Mouse (Mus musculus) MEL (cell line): ENCODE data around the gene Il20ra. TPM values are rescaled to one million over a fixed set of nuclear protein-coding genes. Genes with fewer than 3 reads are reported as not detected.

ENCODE experiments used
- DNase-seq: peaks from one replicate; pipeline ENCODE4 v3.0.0; 2011; ENCODE audit warnings: low read depth, low spot score
- H3K27ac ChIP-seq: 2 replicates; pipeline ENCODE4 v1.5.1; 2012; ENCODE audit warnings: low read depth, mild to moderate bottlenecking, control low read depth, low read length, moderate library complexity; ENCODE audit not compliant: control insufficient read depth
- H3K27me3 ChIP-seq, 2 experiments: fragments of 150-350 bp in 1 of 2; sonication (generic) in 1 of 2; 2 replicates each; pipeline ENCODE4 v1.6.1; 2012; ENCODE audit warnings: low read length in 2 of 2, mild to moderate bottlenecking in 2 of 2, improper control_type of control experiment in 1 of 2, moderate library complexity in 1 of 2; ENCODE audit not compliant: insufficient read depth in 2 of 2, control insufficient read depth in 1 of 2
- H3K36me3 ChIP-seq, 2 experiments: 2 replicates each; pipeline ENCODE4 v1.6.1; 2012 to 2014; ENCODE audit warnings: low read length in 2 of 2, improper control_type of control experiment in 1 of 2, inconsistent platforms in 1 of 2, mild to moderate bottlenecking in 1 of 2; ENCODE audit not compliant: insufficient read depth in 2 of 2, control insufficient read depth in 1 of 2
- H3K4me1 ChIP-seq, 2 experiments: fragments of 150-350 bp in 1 of 2; sonication (generic) in 1 of 2; 2 replicates each; pipeline ENCODE4 v1.6.1; 2012; ENCODE audit warnings: low read length in 2 of 2, improper control_type of control experiment in 1 of 2, mild to moderate bottlenecking in 1 of 2; ENCODE audit not compliant: insufficient read depth in 2 of 2, control insufficient read depth in 1 of 2
- H3K4me3 ChIP-seq, 2 experiments: fragments of 150-350 bp in 1 of 2; sonication (generic) in 1 of 2; 2 replicates each; pipeline ENCODE4 v1.5.1; 2012; ENCODE audit warnings: low read depth in 2 of 2, low read length in 2 of 2, mild to moderate bottlenecking in 2 of 2, moderate library complexity in 2 of 2, control low read depth in 1 of 2, improper control_type of control experiment in 1 of 2; ENCODE audit not compliant: control insufficient read depth in 1 of 2, insufficient read depth in 1 of 2
- H3K79me2 ChIP-seq: 2 replicates; pipeline ENCODE4 v1.6.1; 2012; ENCODE audit warnings: mild to moderate bottlenecking, low read length, moderate library complexity; ENCODE audit not compliant: control insufficient read depth, poor library complexity, insufficient read depth
- H3K9ac ChIP-seq: 2 replicates; pipeline ENCODE4 v1.6.1; 2012; ENCODE audit warnings: low read depth, mild to moderate bottlenecking, control low read depth, low read length, moderate library complexity; ENCODE audit not compliant: control insufficient read depth, poor library complexity, severe bottlenecking
- H3K9me3 ChIP-seq: fragments of 150-350 bp; sonication (generic); replicated peaks from 2 replicates; pipeline ENCODE4 v1.6.1; 2012; ENCODE audit warnings: mild to moderate bottlenecking, low read length, improper control_type of control experiment, moderate library complexity; ENCODE audit not compliant: insufficient read depth
- BHLHE40 ChIP-seq: IDR thresholded peaks from 2 replicates; pipeline ENCODE4 v1.6.1; 2012; ENCODE audit warnings: low read depth, mild to moderate bottlenecking, inconsistent platforms, low read length, improper control_type of control experiment, borderline replicate concordance
- CHD1 ChIP-seq: IDR thresholded peaks from 2 replicates; pipeline ENCODE4 v1.6.1; 2012; ENCODE audit warnings: low read depth, mild to moderate bottlenecking, inconsistent platforms, low read length, improper control_type of control experiment
- CTCF ChIP-seq, 3 experiments: IDR thresholded peaks in 2 of 3; conservative IDR thresholded peaks in 1 of 3; 2 replicates each; pipeline ENCODE4 v1.5.1; 2011 to 2012; ENCODE audit warnings: low read length in 3 of 3, low read depth in 2 of 3, mild to moderate bottlenecking in 2 of 3, improper control_type of control experiment in 1 of 3, inconsistent platforms in 1 of 3, mixed read lengths in 1 of 3, moderate library complexity in 1 of 3; ENCODE audit not compliant: control insufficient read depth in 1 of 3, insufficient read depth in 1 of 3, poor library complexity in 1 of 3, severe bottlenecking in 1 of 3
- EP300 ChIP-seq, 2 experiments: IDR thresholded peaks; 2 replicates each; pipeline ENCODE4 v1.6.1; 2011; ENCODE audit warnings: improper control_type of control experiment in 2 of 2, low read length in 2 of 2, low read depth in 1 of 2, mild to moderate bottlenecking in 1 of 2
- GABPA ChIP-seq: IDR thresholded peaks from 2 replicates; pipeline ENCODE4 v1.6.1; 2012; ENCODE audit warnings: low read depth, mild to moderate bottlenecking, inconsistent platforms, low read length, improper control_type of control experiment, moderate library complexity
- JUND ChIP-seq: IDR thresholded peaks from 2 replicates; pipeline ENCODE4 v1.6.1; 2011; ENCODE audit warnings: low read depth, mild to moderate bottlenecking, improper control_type of control experiment, low read length
- MAFK ChIP-seq: IDR thresholded peaks from 2 replicates; pipeline ENCODE4 v1.6.1; 2011; ENCODE audit warnings: low read depth, mild to moderate bottlenecking, low read length, improper control_type of control experiment, borderline replicate concordance
- MAX ChIP-seq: IDR thresholded peaks from 2 replicates; pipeline ENCODE4 v1.6.1; 2011; ENCODE audit warnings: low read length, improper control_type of control experiment
- NRF1 ChIP-seq: IDR thresholded peaks from 2 replicates; pipeline ENCODE4 v1.6.1; 2014; ENCODE audit warnings: low read depth, mild to moderate bottlenecking, inconsistent platforms, low read length, improper control_type of control experiment, moderate library complexity; ENCODE audit not compliant: poor library complexity, insufficient read depth, severe bottlenecking
- POLR2AphosphoS2 ChIP-seq: IDR thresholded peaks from 2 replicates; pipeline ENCODE4 v1.6.1; 2011; ENCODE audit warnings: low read length, improper control_type of control experiment
- RAD21 ChIP-seq: IDR thresholded peaks from 2 replicates; pipeline ENCODE4 v1.6.1; 2011; ENCODE audit warnings: mild to moderate bottlenecking, low read depth, low read length, improper control_type of control experiment
- RCOR1 ChIP-seq: IDR thresholded peaks from 2 replicates; pipeline ENCODE4 v1.6.1; 2012; ENCODE audit warnings: low read depth, mild to moderate bottlenecking, inconsistent platforms, low read length, improper control_type of control experiment
- TAL1 ChIP-seq: IDR thresholded peaks from 2 replicates; pipeline ENCODE4 v1.6.1; 2012; ENCODE audit warnings: mild to moderate bottlenecking, inconsistent platforms, low read length, moderate library complexity, mixed read lengths
- TBP ChIP-seq: IDR thresholded peaks from 2 replicates; pipeline ENCODE4 v1.8.0; 2011; ENCODE audit warnings: low read depth, low read length, improper control_type of control experiment
- TCF12 ChIP-seq: IDR thresholded peaks from 2 replicates; pipeline ENCODE4 v1.6.1; 2014; ENCODE audit warnings: low read depth, mild to moderate bottlenecking, inconsistent platforms, low read length, improper control_type of control experiment, moderate library complexity
- UBTF ChIP-seq: IDR thresholded peaks from 2 replicates; pipeline ENCODE4 v1.6.1; 2012; ENCODE audit warnings: low read depth, mild to moderate bottlenecking, inconsistent platforms, low read length, improper control_type of control experiment, moderate library complexity, borderline replicate concordance; ENCODE audit not compliant: insufficient read depth
- polyA plus RNA-seq, 2 experiments: library from polyadenylated mRNA; stranded (reverse) in 1 of 2; unstranded in 1 of 2; fragments of >175 nt in 1 of 2; fragments of >200 nt in 1 of 2; gene quantifications; 2 replicates each; pipeline versions ENCODE4 v1.2.1 to v1.2.4; 2012; ENCODE audit warnings: low replicate concordance in 2 of 2, low read depth in 1 of 2; ENCODE audit not compliant: insufficient read length in 2 of 2, insufficient read depth in 1 of 2, missing spikeins in 1 of 2
- total RNA-seq: library from RNA; depleted of rRNA; stranded (reverse); fragments of 300-350 nt; gene quantifications from 2 replicates; pipeline ENCODE4 v1.2.3, GENCODE M21; 2012; rRNA removed

The Il20ra gene
- total and polyA plus RNA-seq, 3 experiments, result 0.06 TPM; not detected in 2

GRCm38 (mm10) chr10:19802958-19803357 is 90.6 kb downstream of the Il20ra start:
- Histone ChIP-seq H3K36me3 (peaks cover 0 to 2% of the 10 kb centered on the region in 2 experiments; a peak in 1 of 4 replicates), H3K9ac (no peak overlapping the region), H3K4me3 (peak overlapping the region; percentile 33 to 35; a peak in 3 of 4 replicates), H3K27ac (no peak overlapping the region), H3K79me2 (no peaks in the 10 kb centered on the region), H3K27me3 (peaks cover 2% of the 10 kb centered on the region in 2 experiments; a peak in 3 of 4 replicates), H3K9me3 (no peaks in the 10 kb centered on the region), H3K4me1 (peaks cover 4 to 5% of the 10 kb centered on the region in 2 experiments)
- peak; percentile 75 for DNase-seq
- TF ChIP-seq TAL1, result peak; percentile 45; the same call in 1 of the 2 replicates
- peak in 1 of 2 experiments; percentile 24; a peak in 1 of 4 replicates for TF ChIP-seq EP300 (IDR thresholded peaks at IDR 0.05; ENCODE audit: low read depth in 1 of 2, low read length in 2 of 2)
- TF ChIP-seq TBP, result no peak

GRCm38 (mm10) chr10:19804763-19805162 is 92.4 kb downstream of the Il20ra start:
- no peak for DNase-seq
- peaks cover 2% of the 10 kb centered on the region in 2 experiments; a peak in 3 of 4 replicates for H3K27me3 ChIP-seq
- H3K27ac ChIP-seq, result no peak overlapping the region
- no peaks in the 10 kb centered on the region for H3K79me2 ChIP-seq
- no peak overlapping the region for H3K4me3 ChIP-seq
- peaks cover 4 to 5% of the 10 kb centered on the region in 2 experiments for H3K4me1 ChIP-seq
- H3K9ac ChIP-seq, result no peak overlapping the region
- TF ChIP-seq NRF1 (no peak), RAD21 (no peak), JUND (no peak), POLR2AphosphoS2 (no peak), MAFK (no peak), CHD1 (no peak), RCOR1 (no peak), BHLHE40 (no peak), GABPA (no peak), MAX (no peak), UBTF (no peak), CTCF (IDR thresholded peaks at IDR 0.05 in 2 of 3, conservative IDR thresholded peaks at IDR 0.05 in 1 of 3; ENCODE audit: control insufficient read depth in 1 of 3, insufficient read depth in 1 of 3, low read depth in 2 of 3, low read length in 3 of 3, poor library complexity in 1 of 3, severe bottlenecking in 1 of 3) (no peak), TCF12 (no peak)
- H3K36me3 ChIP-seq, result peaks cover 0 to 2% of the 10 kb centered on the region in 2 experiments; a peak in 1 of 4 replicates
- no peaks in the 10 kb centered on the region for H3K9me3 ChIP-seq

Other genes starting within 250 kb of the Il20ra start
- gene Ifngr1, start 120.6 kb upstream of the Il20ra start, total RNA-seq, result 15.4 and 19.8 TPM in 2 replicates
- 10 to 100 TPM in 1 of 2 experiments, not detected in 1; 18.6 TPM for gene Ifngr1, start 120.6 kb upstream of the Il20ra start, polyA plus RNA-seq
- not detected in 2 replicates for gene Il22ra2, start 90.6 kb upstream of the Il20ra start, total RNA-seq
- not detected for gene Il22ra2, start 90.6 kb upstream of the Il20ra start, polyA plus RNA-seq
- gene Slc35d3, start 138.9 kb downstream of the Il20ra start, total RNA-seq, result not detected in 2 replicates
- gene Slc35d3, start 138.9 kb downstream of the Il20ra start, polyA plus RNA-seq, result not detected
- 15.8 and 16.0 TPM in 2 replicates for gene Pex7, start 195.1 kb downstream of the Il20ra start, total RNA-seq
- 10 to 100 TPM in 1 of 2 experiments, not detected in 1; 22.1 TPM for gene Pex7, start 195.1 kb downstream of the Il20ra start, polyA plus RNA-seq
- 0.35 and 0.39 TPM in 2 replicates for gene Map3k5, start 221.9 kb downstream of the Il20ra start, total RNA-seq
- under 1 TPM in 1 of 2 experiments, not detected in 1; 0.97 TPM for gene Map3k5, start 221.9 kb downstream of the Il20ra start, polyA plus RNA-seq